Mouse (Mus musculus) E14TG2a.4 (cell line): ENCODE data around the gene Mettl21a.

Experiments
- CTCF ChIP-seq: conservative IDR thresholded peaks from 2 replicates; pipeline ENCODE4 v1.5.1; 2014; ENCODE audit warnings: low read length
- NANOG ChIP-seq: IDR thresholded peaks from 2 replicates; pipeline ENCODE4 v1.6.1; 2014; ENCODE audit warnings: borderline replicate concordance, low read length, mixed read lengths
- POU5F1 ChIP-seq: IDR thresholded peaks from 2 replicates; pipeline ENCODE4 v1.6.1; 2014; ENCODE audit warnings: low read length, borderline replicate concordance

DNA sequence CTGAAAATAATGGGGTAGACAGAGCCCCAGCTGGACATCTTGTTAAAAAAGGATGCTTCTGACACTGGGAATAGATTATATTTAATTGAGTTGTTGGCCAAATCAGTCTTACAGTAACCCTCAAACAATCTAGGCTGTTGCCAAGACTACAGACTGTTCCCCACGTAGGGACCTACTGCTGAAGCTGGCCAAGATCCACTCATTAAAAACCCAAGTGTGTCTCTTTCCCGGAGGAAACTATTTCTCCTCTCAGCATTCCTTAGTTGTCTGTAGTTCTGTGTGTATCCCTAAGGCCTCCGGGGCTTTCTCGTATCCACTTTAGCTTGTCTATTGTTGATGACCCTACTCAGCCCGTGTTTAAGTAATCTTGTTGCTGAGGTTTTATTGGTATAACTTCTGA, 14.5 kb upstream of the Mettl21a start:
- TF ChIP-seq CTCF (no peak), POU5F1 (no peak), NANOG (no peak)
